In genomic region chr1:90207279-90207678, GRCm38 (mm10) we compare ENCODE assay signal across 10 mouse cellular contexts. TPM values are rescaled to one million over a fixed set of nuclear protein-coding genes. Genes with fewer than 3 reads are reported as not detected.
DNase-seq lines count a peak whose midpoint lies in the region; ATAC-seq and TF ChIP-seq lines count a peak whose summit lies in the region.
"Had no signal": no experiment of that assay in that cellular context is flagged by ENCODE, and none has a peak within 500 bp of the region (broad histone marks: within the 10 kb centered on the region; RNA-seq: fewer than 3 reads in every experiment).

No protein-coding gene starts in this region.

- ATAC-seq in liver, embryonic 11.5 days (replicated peaks; ENCODE audit: low FRiP score): no peak
- ATAC-seq in liver, postnatal 0 days: no peak
- no peak for ATAC-seq in forebrain, embryonic 12.5 days (ENCODE audit: low FRiP score)
- ATAC-seq in hindbrain, embryonic 13.5 days (ENCODE audit: low FRiP score): no peak
- ATAC-seq in neural tube, embryonic 13.5 days (ENCODE audit: low read depth): no peak

- no peak overlapping the region for H3K27ac ChIP-seq in liver, embryonic 11.5 days (ENCODE audit: low read depth, low read length)
- no peak overlapping the region for H3K27ac ChIP-seq in liver, postnatal 0 days (ENCODE audit: low read depth)
- peak overlapping the region; percentile 90 for H3K27ac ChIP-seq in forebrain, embryonic 12.5 days
- no peak overlapping the region for H3K27ac ChIP-seq in hindbrain, embryonic 13.5 days
- peak overlapping the region; percentile 85; the same call in 1 of the 2 replicates for H3K27ac ChIP-seq in neural tube, embryonic 13.5 days (replicated peaks)

- H3K4me2 ChIP-seq in liver, embryonic 11.5 days: peak overlapping the region; percentile 54
- H3K4me2 ChIP-seq in liver, postnatal 0 days (ENCODE audit: low read depth, low read length): no peak overlapping the region
- peak overlapping the region; percentile 65 for H3K4me2 ChIP-seq in forebrain, embryonic 12.5 days
- peak overlapping the region; percentile 64 for H3K4me2 ChIP-seq in hindbrain, embryonic 13.5 days
- peak overlapping the region; percentile 65 for H3K4me2 ChIP-seq in neural tube, embryonic 13.5 days

- peaks cover 7% of the 10 kb centered on the region for H3K4me1 ChIP-seq in liver, embryonic 11.5 days (replicated peaks; ENCODE audit: control insufficient read depth, insufficient read depth, low read length)
- H3K4me1 ChIP-seq in liver, postnatal 0 days (ENCODE audit: insufficient read depth): no peaks in the 10 kb centered on the region
- peaks cover 88% of the 10 kb centered on the region for H3K4me1 ChIP-seq in forebrain, embryonic 12.5 days
- H3K4me1 ChIP-seq in hindbrain, embryonic 13.5 days (replicated peaks): peaks cover 89% of the 10 kb centered on the region
- peaks cover 96% of the 10 kb centered on the region for H3K4me1 ChIP-seq in neural tube, embryonic 13.5 days (replicated peaks)

- H3K4me3 ChIP-seq in liver, embryonic 11.5 days (ENCODE audit: low read depth, low read length): peak overlapping the region; percentile 56
- no peak overlapping the region for H3K4me3 ChIP-seq in liver, postnatal 0 days (ENCODE audit: low read depth, low read length)
- H3K4me3 ChIP-seq in forebrain, embryonic 12.5 days (replicated peaks): peak overlapping the region; percentile 49
- H3K4me3 ChIP-seq in hindbrain, embryonic 13.5 days: peak overlapping the region; percentile 54
- H3K4me3 ChIP-seq in neural tube, embryonic 13.5 days: peak overlapping the region; percentile 58

- peak overlapping the region; percentile 31 for H3K9ac ChIP-seq in liver, embryonic 11.5 days (ENCODE audit: low read depth, low read length)
- no peak overlapping the region for H3K9ac ChIP-seq in liver, postnatal 0 days (replicated peaks)
- H3K9ac ChIP-seq in forebrain, embryonic 12.5 days: peak overlapping the region; percentile 62
- peak overlapping the region; percentile 60 for H3K9ac ChIP-seq in hindbrain, embryonic 13.5 days
- peak overlapping the region; percentile 81 for H3K9ac ChIP-seq in neural tube, embryonic 13.5 days

- no peaks in the 10 kb centered on the region; the same call in 1 of the 2 replicates for H3K36me3 ChIP-seq in liver, embryonic 11.5 days (ENCODE audit: control insufficient read depth, insufficient read depth, low read length)
- H3K36me3 ChIP-seq in liver, postnatal 0 days (replicated peaks; ENCODE audit: insufficient read depth, low read length): no peaks in the 10 kb centered on the region
- H3K36me3 ChIP-seq in forebrain, embryonic 12.5 days (replicated peaks): peaks cover 14% of the 10 kb centered on the region
- no peaks in the 10 kb centered on the region for H3K36me3 ChIP-seq in hindbrain, embryonic 13.5 days
- no peaks in the 10 kb centered on the region for H3K36me3 ChIP-seq in neural tube, embryonic 13.5 days

- H3K9me3 ChIP-seq in liver, embryonic 11.5 days (ENCODE audit: control insufficient read depth, low read length): no peaks in the 10 kb centered on the region
- H3K9me3 ChIP-seq in liver, postnatal 0 days (ENCODE audit: low read length): no peaks in the 10 kb centered on the region
- no peaks in the 10 kb centered on the region for H3K9me3 ChIP-seq in forebrain, embryonic 12.5 days
- no peaks in the 10 kb centered on the region for H3K9me3 ChIP-seq in hindbrain, embryonic 13.5 days
- no peaks in the 10 kb centered on the region for H3K9me3 ChIP-seq in neural tube, embryonic 13.5 days

- 54% methylated on average over 6 of the region's 6 CpGs for WGBS in liver, embryonic 11.5 days
- WGBS in liver, postnatal 0 days (ENCODE audit: insufficient replicate concordance): 63% methylated on average over 6 of the region's 6 CpGs
- WGBS in forebrain, embryonic 12.5 days: 42% methylated on average over 6 of the region's 6 CpGs
- WGBS in hindbrain, embryonic 13.5 days: 37% methylated on average over 6 of the region's 6 CpGs
- WGBS in neural tube, embryonic 13.5 days: 40% methylated on average over 6 of the region's 6 CpGs

- no peak for DNase-seq in liver, embryonic 11.5 days (ENCODE audit: low spot score)
- DNase-seq in liver, postnatal 0 days: no peak
- DNase-seq in left cerebral cortex, adult 18-20 months (ENCODE audit: low spot score in 2 of 2): no peak
- DNase-seq in cerebellum, adult 9-11 months: no peak
- DNase-seq in lung, postnatal 25 days (ENCODE audit: low spot score): no peak
- DNase-seq: kidney, postnatal 4 days had no signal

- TF ChIP-seq EP300 in liver, postnatal 0 days (IDR thresholded peaks at IDR 0.05; ENCODE audit: low read depth): no peak

- TF ChIP-seq CTCF in liver, postnatal 0 days (IDR thresholded peaks at IDR 0.05; ENCODE audit: low read depth): no peak

- H3K27me3 ChIP-seq in liver, embryonic 11.5 days (replicated peaks; ENCODE audit: control insufficient read depth, insufficient read depth, low read length): peaks cover 24% of the 10 kb centered on the region
- peaks cover 32% of the 10 kb centered on the region for H3K27me3 ChIP-seq in liver, postnatal 0 days (ENCODE audit: insufficient read depth, low read length)
- H3K27me3 ChIP-seq in forebrain, embryonic 12.5 days: peaks cover 8% of the 10 kb centered on the region
- H3K27me3 ChIP-seq in hindbrain, embryonic 13.5 days: peaks cover 12% of the 10 kb centered on the region
- peaks cover 4% of the 10 kb centered on the region; the same call in 1 of the 2 replicates for H3K27me3 ChIP-seq in neural tube, embryonic 13.5 days

RNA-seq across cellular contexts. Expression of gene Ackr3, which starts 3.5 kb away (rescaled TPM):
- polyA plus RNA-seq in liver, embryonic 11.5 days (2014; fragmentation: Nextera tagmentation; extraction: Ambion mirVana): 22.3 and 22.8 TPM in 2 replicates
- polyA plus RNA-seq in liver, postnatal 0 days (2015; fragmentation: Nextera tagmentation; extraction: Ambion mirVana): 2.3 and 2.5 TPM in 2 replicates
- polyA plus RNA-seq in forebrain, embryonic 12.5 days (2016; fragmentation: Nextera tagmentation; extraction: Ambion mirVana): 25.5 and 28.7 TPM in 2 replicates
- 13.1 and 13.9 TPM in 2 replicates for polyA plus RNA-seq in hindbrain, embryonic 13.5 days (2015; fragmentation: Nextera tagmentation; extraction: Ambion mirVana)
- 16.7 and 17.1 TPM in 2 replicates for polyA plus RNA-seq in neural tube, embryonic 13.5 days (2015; fragmentation: Nextera tagmentation; extraction: Ambion mirVana)
- total RNA-seq in left cerebral cortex, adult 18-20 months (2021): 1 to 10 TPM; 7.2 to 7.8 TPM
- polyA plus RNA-seq: erythroblast, embryonic 14.5 days had no signal

RNA-seq across cellular contexts. Expression of gene Iqca, which starts 54.1 kb away (rescaled TPM):
- polyA plus RNA-seq in liver, embryonic 11.5 days (2014; fragmentation: Nextera tagmentation; extraction: Ambion mirVana): not detected in 2 replicates
- 1.5 and 1.7 TPM in 2 replicates for polyA plus RNA-seq in liver, postnatal 0 days (2015; fragmentation: Nextera tagmentation; extraction: Ambion mirVana)
- 0.56 TPM in 1 of 2 replicates, not detected in the other for polyA plus RNA-seq in forebrain, embryonic 12.5 days (2016; fragmentation: Nextera tagmentation; extraction: Ambion mirVana)
- 0.78 and 1.6 TPM in 2 replicates for polyA plus RNA-seq in hindbrain, embryonic 13.5 days (2015; fragmentation: Nextera tagmentation; extraction: Ambion mirVana)
- not detected in 2 replicates for polyA plus RNA-seq in neural tube, embryonic 13.5 days (2015; fragmentation: Nextera tagmentation; extraction: Ambion mirVana)
- total RNA-seq in left cerebral cortex, adult 18-20 months (2021): under 1 TPM; 0.52 to 0.65 TPM
- polyA plus RNA-seq: erythroblast, embryonic 14.5 days had no signal

Comparison
In these comparisons a context has a peak if more than half of its experiments do, and no peak if none do; other contexts are left out.
1. H3K27ac ChIP-seq: peak in forebrain, embryonic 12.5 days (single experiment) and neural tube, embryonic 13.5 days (single experiment); none in liver, embryonic 11.5 days (single experiment), liver, postnatal 0 days (single experiment) and hindbrain, embryonic 13.5 days (single experiment).